Mouse (Mus musculus) brown adipose tissue, adult 24 weeks (tissue): ENCODE measurements around the gene Fam243. TPM values are rescaled to one million over a fixed set of nuclear protein-coding genes. Genes with fewer than 3 reads are reported as not detected.
A peak's percentile ranks its signal among the peaks of the same experiment; 100 is the strongest.

Source experiments
- H3K27ac ChIP-seq: fragments of 200-500 bp; replicated peaks from 2 replicates; pipeline ENCODE4 v1.5.1; 2012; ENCODE audit warnings: low read depth, mild to moderate bottlenecking, low read length
- H3K4me1 ChIP-seq: fragments of 200-500 bp; 2 replicates; pipeline ENCODE4 v1.6.1; 2012; ENCODE audit warnings: low read length, mixed read lengths; ENCODE audit not compliant: control insufficient read depth, insufficient read depth, insufficient read length
- H3K4me3 ChIP-seq: fragments of 200-500 bp; 2 replicates; pipeline ENCODE4 v1.5.1; 2012; ENCODE audit warnings: low read depth, mild to moderate bottlenecking, low read length, moderate library complexity; ENCODE audit not compliant: insufficient read depth
- polyA plus RNA-seq: library from polyadenylated mRNA; stranded (reverse); fragments of >200 nt; gene quantifications from 2 replicates; pipeline ENCODE4 v1.2.4, GENCODE M21; 2012; ENCODE audit not compliant: missing spikeins, insufficient read depth, insufficient read length

Fam243 gene
- polyA plus RNA-seq, 1 experiment: not detected

DNA sequence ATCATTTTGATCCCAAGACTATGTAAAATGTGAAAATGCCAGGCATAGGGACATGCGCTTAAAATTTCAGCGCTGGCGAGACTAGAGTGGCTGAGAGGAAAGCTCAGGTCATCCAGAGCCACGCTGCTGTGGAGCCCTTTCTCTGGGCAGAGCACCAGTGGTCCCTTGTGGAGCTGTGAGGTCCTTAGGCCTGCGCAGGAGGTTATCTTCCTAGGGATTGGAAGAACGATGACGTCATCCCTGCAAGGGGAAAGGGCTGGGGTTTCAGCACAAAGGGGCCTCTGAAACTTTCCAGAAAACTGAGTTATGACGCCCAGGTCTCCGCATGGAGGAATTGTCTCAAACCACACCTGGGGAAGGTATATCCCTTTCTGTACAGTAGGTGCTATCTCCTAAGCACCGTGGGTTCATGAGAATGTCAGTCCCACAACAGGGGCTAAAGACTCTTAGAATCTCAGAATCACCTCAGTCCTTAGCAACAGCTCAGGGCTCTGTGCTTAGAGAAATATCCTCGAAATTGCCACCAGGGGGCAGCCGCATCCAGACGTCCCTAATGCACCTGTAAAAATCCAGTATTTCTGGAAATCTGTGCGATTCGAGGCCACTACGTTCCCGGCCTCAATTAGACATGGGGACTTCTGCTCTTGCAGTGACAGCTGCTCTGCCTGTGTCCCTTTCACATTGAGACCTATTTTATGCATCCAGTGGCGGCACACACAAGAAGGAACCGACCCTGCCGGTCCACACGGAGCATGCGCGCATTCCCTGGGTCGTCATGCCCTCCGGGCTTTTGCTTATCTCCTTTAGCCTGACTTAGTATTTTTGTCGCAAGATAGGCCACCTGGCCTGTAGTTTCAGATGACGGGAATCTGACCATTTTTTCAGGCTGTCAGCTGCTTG, 19.6 kb upstream of the Fam243 start:
- peak overlapping the region; percentile 29; the same call in 1 of the 2 replicates for H3K4me3 ChIP-seq
- no peaks in the 10 kb centered on the region for H3K4me1 ChIP-seq
- H3K27ac ChIP-seq: no peak overlapping the region

DNA sequence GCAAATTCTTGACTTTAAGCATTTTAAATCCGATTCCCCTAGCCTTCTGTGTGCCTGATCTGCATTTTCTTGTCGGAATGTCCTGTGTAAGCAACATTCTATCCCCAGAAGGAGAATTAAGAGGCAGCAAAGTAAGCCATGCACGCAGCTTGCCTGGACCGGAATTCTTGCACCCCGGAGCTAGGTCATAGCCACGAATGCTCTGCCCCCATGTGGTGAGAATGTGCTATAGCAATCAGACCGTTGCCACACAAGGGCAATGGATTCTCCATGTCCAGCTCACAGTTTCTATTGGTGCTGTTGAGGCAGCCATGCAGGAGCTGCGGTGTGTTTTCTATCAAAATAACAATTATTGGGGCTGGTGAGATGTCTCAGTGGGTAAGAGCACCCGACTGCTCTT, 15.0 kb upstream of the Fam243 start:
- Histone ChIP-seq H3K4me1 (no peaks in the 10 kb centered on the region), H3K27ac (no peak overlapping the region), H3K4me3 (no peak overlapping the region)

DNA sequence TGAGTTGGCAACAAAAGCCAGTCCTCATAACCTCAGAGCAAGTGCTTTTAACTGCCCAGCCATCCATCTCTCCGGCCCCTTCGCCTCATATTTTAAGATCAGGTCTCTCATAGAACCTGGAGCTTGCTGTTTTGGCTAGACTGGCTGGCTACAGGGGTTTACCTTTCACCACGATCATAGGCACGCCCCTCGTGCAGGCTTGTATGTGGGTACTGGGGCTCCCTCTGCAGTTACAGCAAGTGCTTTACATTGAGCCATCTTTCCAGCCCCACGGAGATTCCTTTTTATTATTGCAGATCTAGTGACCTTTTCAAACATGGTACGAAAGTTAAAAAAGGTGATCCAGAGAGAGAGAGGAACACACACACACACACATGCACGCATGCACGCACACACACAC, 13.4 kb upstream of the Fam243 start:
- Histone ChIP-seq H3K4me1 (no peaks in the 10 kb centered on the region), H3K4me3 (no peak overlapping the region), H3K27ac (no peak overlapping the region)

DNA sequence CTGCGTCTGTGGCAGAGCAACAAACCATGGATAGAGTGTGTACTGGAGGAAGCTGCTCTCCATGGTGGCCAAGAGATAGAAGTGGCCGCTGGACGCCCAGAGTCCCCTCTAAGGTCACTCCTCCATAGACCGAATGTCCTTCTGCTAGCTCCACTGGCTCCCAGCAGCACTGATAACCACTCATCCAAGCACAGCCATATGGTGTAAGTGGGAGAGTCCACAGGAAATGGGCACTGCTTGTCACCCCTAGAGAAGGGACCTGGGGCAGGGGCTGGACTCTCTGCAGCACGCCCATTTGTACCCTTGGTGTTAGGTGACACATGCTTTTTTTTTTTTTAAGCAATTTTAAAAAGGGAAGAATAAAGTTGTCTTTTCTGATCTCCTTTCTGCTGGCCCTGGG, 9.7 kb upstream of the Fam243 start:
- no peak overlapping the region for H3K27ac ChIP-seq
- H3K4me1 ChIP-seq: no peaks in the 10 kb centered on the region
- no peak overlapping the region for H3K4me3 ChIP-seq

DNA sequence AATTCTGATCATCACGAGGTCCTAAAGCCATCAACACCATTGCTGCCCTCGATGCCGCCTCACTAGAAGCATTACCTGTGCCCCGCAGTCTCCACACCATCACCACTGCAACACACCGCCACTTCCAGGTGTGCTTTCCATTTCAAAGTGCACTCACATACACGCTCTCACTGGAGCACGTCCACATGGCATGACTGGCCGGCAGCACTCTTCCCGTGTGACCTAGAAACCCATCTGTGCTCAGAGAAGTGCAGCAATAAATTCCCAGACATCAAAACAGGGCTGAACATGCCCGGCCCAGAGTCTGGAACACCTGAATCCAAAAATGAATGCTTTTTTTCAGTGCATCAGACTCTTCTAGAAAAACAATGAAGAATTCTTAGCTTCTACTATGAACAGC, 6.7 kb upstream of the Fam243 start:
- H3K27ac ChIP-seq: no peak overlapping the region
- no peaks in the 10 kb centered on the region for H3K4me1 ChIP-seq
- no peak overlapping the region for H3K4me3 ChIP-seq

DNA sequence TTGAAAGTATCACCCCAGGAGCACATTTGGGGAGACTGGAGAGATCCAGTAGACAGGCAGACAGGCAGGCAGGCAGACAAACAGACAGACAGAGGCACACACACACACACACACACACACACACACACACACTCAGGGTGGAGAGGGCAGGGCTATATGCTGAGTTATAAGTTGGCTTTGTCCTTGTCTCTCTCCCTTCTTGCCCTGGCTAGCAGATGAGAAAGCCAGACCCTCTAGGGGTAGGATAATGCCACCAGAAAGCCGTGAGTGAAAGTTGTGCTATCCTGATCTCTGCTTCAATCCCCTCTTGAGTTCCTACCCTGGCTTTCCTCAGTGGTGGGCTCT, 3.8 kb upstream of the Fam243 start:
- H3K4me3 ChIP-seq: no peak overlapping the region

DNA sequence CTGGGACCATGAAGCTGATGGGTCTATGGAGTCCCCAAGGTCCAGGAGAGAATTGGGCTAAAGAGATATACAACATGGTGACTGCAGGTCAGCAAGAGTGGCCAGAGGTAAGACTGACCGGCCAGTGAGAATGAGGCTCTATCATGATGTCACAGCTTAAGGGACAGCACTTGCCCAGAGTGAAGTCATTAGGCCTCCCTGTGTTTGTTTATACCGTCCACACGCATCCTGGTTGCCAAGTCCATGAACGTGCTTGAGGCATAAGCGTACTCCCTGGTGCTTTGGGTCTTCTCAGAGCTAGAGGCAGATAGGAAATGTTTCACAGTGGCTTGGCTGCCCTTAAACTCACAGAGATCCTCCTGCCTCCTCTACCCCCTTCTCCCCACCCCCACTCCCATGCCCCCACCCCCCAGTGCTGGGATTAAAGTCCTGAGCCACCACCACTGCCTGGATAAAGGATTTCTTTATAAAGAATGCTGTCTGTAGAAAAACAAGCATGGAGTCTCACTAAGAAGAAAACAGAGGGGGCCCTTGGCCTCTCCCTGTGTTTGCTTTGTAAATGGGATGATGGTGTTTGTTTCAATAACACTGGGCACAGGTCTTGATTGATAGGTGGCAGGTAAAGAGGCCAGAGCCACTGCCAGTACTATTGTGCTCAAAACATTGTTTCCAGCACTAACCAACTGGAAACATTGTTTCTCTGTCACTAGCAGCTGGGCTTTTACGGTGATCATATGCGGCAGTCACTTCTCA, 3.2 kb upstream of the Fam243 start:
- H3K4me3 ChIP-seq: no peak overlapping the region
- H3K4me1 ChIP-seq: no peaks in the 10 kb centered on the region
- no peak overlapping the region for H3K27ac ChIP-seq

More for the DNA sequence above, 3.8 kb upstream of the Fam243 start:
- Histone ChIP-seq H3K4me1 (no peaks in the 10 kb centered on the region), H3K27ac (no peak overlapping the region)

DNA sequence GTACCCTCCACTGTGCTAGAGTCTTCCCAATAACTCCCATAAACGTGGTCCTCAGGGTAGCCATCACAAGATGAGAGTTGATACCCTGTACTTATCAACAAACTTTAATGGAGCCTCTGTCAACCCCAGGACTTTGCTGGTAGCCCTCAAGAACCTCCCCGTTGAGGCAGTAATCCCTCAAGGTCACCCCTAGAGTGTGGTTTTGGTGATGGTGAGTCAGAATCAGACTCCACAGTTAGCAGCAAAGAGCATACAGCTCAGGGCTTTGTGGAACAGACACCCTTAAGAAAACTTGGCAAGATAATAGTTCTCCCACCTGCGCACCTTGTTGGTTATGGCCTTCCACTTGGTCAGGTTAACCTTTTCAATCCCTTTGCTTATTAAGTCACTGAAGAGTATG, 880 bp downstream of the Fam243 start:
- Histone ChIP-seq H3K4me1 (no peaks in the 10 kb centered on the region), H3K4me3 (no peak overlapping the region), H3K27ac (no peak overlapping the region)

DNA sequence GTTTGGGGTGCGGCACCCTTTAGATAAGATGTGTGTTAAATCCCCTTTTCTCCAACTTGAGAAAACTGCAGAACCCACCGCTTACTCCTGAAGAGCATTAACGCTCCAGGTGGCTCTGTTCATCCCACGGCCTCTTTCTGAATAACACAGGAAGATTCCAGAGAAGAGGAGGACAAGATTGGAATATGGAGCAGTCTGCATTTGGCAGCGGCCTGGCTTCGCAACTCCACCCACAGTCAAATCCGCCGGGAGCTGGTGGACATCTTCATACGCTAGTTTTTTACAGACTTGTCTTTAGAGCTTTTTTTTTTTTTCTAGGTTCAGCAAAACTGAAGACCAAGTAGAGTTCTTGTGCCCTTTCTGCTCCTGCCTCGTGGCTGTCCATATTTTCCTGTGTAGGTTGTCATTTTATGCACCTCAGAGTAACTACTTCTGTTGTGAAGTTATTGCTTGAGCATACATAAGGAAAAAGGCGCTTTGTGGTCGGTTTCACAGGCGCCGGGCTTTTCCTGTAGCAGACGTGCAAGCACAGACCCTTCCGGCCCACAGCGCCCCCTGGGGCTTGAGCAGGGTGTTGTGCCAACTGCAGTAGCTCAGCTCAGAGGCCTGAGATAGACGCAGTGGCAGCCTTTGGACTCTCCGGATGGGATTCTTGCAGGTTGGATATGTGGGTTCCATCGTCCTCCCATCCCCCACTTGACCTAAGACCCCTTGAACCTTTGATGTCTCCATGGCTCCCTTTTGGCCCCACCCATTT, 1.7 kb downstream of the Fam243 start:
- Histone ChIP-seq H3K4me1 (no peaks in the 10 kb centered on the region), H3K27ac (no peak overlapping the region), H3K4me3 (no peak overlapping the region)

DNA sequence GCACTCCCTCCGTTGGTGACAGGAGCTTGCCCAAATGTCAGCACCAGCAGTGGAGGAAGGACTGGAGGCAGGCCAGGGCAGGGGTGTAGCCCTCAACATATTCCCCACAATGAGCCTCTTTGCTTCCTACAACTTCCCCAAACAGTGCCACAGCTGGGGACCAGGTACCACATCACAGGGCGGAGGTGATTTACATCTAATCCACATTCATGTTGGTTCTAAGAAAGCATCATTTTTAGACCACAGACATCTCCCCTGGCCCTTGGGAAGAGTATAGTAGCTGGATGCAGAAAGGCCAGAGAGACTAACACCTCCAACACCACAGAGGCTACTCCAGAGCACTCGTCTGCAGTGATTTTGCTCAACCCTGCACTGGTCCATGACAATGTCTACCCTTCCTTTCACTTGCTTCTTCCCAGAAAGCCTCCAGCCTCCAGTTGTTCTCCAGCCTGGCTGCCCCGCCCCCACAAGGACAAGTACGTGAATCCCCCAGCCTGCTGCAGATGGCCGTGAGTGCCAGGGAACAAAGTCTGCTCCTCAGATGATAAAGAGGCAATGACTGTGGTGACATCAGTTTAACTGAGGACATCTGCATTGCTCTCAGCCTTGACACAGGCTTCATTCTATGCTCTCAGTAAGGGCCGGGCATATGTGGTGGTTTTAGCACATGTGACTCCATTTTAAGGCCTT, 5.0 kb downstream of the Fam243 start:
- Histone ChIP-seq H3K4me1 (no peaks in the 10 kb centered on the region), H3K27ac (no peak overlapping the region), H3K4me3 (no peak overlapping the region)

DNA sequence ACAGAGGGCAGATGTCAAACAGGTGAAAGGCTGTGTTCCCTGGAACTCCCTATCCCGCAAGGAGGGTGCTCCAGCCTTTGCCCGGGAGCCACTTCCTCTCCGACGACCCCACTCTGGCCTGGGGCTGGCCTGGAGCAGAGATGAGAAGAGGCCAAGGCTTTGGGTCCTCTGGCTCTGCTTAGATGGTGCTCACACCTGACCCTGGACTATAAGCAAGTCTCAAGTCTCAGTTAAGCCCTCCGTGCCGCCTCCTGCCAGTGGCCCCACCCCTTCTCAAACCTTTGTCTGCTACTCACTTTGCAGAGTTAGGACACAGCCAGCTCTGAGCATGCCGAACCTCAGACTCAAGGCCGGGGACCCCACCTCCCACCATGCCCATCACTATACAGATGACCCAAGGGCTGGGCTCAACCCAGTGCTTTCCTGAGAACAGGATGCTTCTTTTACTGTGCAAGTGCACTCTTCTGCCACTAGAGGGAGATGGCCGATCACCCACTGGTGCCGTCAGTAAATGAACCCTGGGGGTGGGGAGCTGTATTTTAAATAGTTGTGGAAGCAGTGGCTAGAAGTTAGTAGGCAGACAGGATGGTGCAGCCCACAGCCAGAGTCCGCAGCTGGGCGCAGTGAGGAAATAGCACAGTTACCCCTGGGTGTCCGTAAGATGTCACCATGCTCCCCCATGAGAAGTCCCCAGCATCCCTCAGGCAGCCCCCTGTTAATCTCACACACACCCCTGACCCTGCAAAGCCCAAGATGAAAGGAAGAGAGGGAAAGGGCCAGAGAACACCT, 7.1 kb downstream of the Fam243 start:
- H3K27ac ChIP-seq: no peak overlapping the region
- H3K4me1 ChIP-seq: no peaks in the 10 kb centered on the region
- no peak overlapping the region for H3K4me3 ChIP-seq

DNA sequence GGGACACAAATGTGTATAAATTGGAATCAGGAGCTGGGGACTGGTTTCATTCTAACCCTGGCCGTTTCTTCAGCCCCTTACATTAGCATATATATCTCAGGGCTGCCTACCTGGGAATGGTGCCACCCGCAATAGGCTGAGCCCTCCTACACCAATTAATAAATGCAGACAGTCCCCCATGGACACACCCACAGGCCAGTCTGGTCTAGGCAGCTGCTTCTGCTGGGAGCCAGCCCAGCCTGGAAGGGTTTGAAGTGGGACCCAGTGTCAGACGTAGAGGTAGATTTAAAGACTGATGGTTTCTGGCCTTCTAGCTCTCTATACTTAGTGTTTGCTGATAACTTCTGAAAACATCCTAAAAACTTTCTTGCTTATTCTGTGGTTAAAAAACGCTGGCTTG, 12.1 kb downstream of the Fam243 start:
- Histone ChIP-seq H3K4me3 (no peak overlapping the region), H3K4me1 (no peaks in the 10 kb centered on the region), H3K27ac (no peak overlapping the region)

DNA sequence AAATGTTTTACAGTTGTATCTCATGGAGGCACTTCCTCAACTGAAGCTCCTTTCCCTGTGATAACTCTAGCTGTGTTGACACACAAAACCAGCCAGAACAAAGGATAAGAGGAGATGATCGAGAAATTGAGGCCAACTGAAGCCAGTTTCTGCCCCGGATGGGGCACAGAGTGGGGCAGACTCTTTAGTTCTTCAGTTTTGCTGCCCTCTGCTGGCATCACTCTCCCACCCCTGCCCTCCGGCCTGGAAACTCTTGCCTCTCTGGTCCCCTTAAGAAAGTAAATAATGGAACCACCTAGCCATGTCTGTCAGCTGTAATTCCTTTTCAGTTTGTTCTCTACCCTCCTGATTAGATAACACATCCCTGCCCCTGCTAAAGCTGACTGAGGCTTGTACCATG, 13.3 kb downstream of the Fam243 start:
- no peaks in the 10 kb centered on the region for H3K4me1 ChIP-seq
- H3K4me3 ChIP-seq: no peak overlapping the region
- H3K27ac ChIP-seq: no peak overlapping the region

DNA sequence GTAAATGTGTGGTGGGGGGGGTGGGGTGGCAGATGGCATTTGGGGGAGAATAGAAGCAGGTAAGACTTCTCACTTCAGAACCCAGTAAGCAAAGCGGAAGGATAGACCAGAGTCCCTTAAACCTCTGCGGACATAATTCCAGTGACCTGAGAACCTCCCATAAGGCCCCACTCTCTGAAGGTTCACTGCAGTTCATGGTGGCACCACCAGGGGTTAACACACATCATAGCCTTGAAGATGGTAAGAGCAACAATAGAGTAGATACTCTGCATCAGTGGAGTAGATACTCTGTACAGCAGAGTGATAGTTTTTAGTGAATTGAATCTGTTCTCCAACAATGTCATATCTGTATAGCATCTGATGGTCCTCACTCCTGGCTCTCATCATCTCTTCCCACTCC, 15.7 kb downstream of the Fam243 start:
- no peak overlapping the region for H3K4me3 ChIP-seq
- H3K4me1 ChIP-seq: peaks cover 10% of the 10 kb centered on the region
- H3K27ac ChIP-seq: no peak overlapping the region
